Mouse (Mus musculus): ENCODE data around the gene Arhgap32. TPM values are rescaled to one million over a fixed set of nuclear protein-coding genes. Genes with fewer than 3 reads are reported as not detected.

Arhgap32 gene
- polyA plus RNA-seq, 1 experiment from 2014 or later = 4.3 TPM

DNA sequence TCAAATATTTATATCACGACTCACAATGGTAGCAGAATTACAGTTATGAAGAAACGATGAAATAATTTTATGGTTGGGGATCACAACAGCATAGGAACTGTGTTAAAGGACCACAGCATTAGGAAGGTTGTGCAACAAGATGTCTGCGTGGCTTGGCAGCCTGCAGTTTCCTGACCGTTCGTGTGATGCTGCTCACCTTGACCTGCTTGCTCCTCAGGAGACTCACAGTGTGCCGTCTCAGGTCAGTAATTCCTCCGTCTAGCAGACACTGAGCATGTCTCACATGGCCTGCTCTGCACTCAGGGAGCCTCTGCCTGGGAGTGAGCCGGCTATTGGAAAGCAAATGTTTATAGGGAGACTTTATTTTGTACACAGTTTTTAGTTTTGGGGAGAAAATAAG lies 54.8 kb downstream of the Arhgap32 start:
- no peak overlapping the region for H3K4me3 ChIP-seq
- no peaks in the 10 kb centered on the region for H3K27me3 ChIP-seq (ENCODE audit: insufficient read depth, poor library complexity, severe bottlenecking)
- no peaks in the 10 kb centered on the region for H3K36me3 ChIP-seq
- no peak for DNase-seq (ENCODE audit: low spot score)
- no peak overlapping the region for H3K27ac ChIP-seq
- no peaks in the 10 kb centered on the region for H3K9me3 ChIP-seq
- peaks cover 3% of the 10 kb centered on the region; the same call in 1 of the 2 replicates for H3K4me1 ChIP-seq
- 84% methylated on average over 8 of the region's 8 CpGs for WGBS

DNA sequence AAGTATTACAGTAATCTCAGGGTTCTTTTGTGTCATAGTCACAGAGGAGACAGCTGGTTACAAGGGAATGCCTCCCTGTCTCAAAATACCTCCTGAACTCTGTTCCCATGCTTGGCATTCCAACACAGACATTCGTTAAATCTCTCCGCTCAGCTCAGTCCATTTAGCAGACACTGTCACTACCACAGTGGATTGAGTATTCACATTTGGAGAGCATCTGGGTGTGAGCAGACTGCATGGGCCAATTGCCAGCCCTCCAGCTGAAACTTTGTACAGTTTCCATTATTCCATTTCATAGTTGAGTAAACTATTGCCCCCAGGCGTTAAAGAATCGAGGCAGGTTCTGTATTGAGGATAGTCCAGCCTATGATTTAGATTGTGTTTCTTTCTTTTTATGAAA lies 60.7 kb downstream of the Arhgap32 start:
- no peak for DNase-seq (ENCODE audit: low spot score)
- Histone ChIP-seq H3K4me3 (no peak overlapping the region), H3K27me3 (ENCODE audit: insufficient read depth, poor library complexity, severe bottlenecking) (no peaks in the 10 kb centered on the region), H3K27ac (no peak overlapping the region), H3K36me3 (no peaks in the 10 kb centered on the region), H3K9me3 (no peaks in the 10 kb centered on the region), H3K4me1 (peaks cover 3% of the 10 kb centered on the region; the same call in 1 of the 2 replicates)
- WGBS = 57% methylated on average over 4 of the region's 4 CpGs

DNA sequence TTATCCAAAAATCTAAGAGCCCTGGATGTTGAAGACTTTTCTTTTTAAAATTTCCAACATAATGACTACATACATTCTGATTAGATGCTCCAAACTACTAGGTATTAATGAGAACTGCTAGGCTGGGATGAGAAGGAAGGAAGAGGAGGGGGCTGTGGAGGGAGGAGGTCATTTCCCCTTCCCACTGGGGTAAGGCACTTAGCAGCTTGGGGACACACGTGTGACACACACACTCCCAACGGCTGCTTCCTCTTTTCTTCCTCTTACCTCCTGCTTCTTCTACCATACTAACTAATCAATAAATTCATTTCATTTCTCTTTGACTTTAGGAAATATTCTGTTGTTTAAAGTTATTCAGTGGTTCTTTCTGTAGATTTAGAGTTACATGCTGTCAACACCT lies 65.2 kb downstream of the Arhgap32 start:
- no peaks in the 10 kb centered on the region for H3K4me1 ChIP-seq

DNA sequence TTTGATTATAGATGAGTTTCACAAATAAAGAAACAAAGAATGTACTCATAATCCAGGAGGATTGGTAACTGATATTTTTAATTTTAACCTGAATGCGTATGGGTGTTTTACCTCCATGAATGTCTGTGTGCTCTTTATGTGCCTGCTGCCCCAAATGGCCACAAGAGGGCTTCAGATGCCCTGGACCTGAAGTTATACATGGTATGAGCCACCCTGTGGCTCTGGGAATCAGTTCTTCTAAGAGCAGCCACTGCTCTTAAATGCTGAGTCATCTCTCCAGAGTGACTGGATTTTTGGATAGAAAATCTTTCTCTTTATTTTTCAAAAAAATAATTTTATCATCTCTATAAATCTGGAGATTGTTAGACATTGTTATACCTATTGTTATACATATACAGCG lies 70.6 kb downstream of the Arhgap32 start:
- Histone ChIP-seq H3K27me3 (ENCODE audit: insufficient read depth, poor library complexity, severe bottlenecking) (no peaks in the 10 kb centered on the region), H3K9me3 (no peaks in the 10 kb centered on the region), H3K4me3 (no peak overlapping the region), H3K36me3 (peaks cover 27% of the 10 kb centered on the region), H3K4me1 (no peaks in the 10 kb centered on the region), H3K27ac (no peak overlapping the region)
- WGBS = 92% methylated on average over 2 of the region's 2 CpGs
- no peak for DNase-seq (ENCODE audit: low spot score)

More for the DNA sequence above, 65.2 kb downstream of the Arhgap32 start:
- WGBS = 50% methylated on average over 2 of the region's 2 CpGs
- no peaks in the 10 kb centered on the region for H3K9me3 ChIP-seq
- H3K27me3 ChIP-seq (ENCODE audit: insufficient read depth, poor library complexity, severe bottlenecking) = no peaks in the 10 kb centered on the region
- no peak overlapping the region for H3K4me3 ChIP-seq
- DNase-seq (ENCODE audit: low spot score) = no peak
- H3K36me3 ChIP-seq = peaks cover 24% of the 10 kb centered on the region
- H3K27ac ChIP-seq = no peak overlapping the region

DNA sequence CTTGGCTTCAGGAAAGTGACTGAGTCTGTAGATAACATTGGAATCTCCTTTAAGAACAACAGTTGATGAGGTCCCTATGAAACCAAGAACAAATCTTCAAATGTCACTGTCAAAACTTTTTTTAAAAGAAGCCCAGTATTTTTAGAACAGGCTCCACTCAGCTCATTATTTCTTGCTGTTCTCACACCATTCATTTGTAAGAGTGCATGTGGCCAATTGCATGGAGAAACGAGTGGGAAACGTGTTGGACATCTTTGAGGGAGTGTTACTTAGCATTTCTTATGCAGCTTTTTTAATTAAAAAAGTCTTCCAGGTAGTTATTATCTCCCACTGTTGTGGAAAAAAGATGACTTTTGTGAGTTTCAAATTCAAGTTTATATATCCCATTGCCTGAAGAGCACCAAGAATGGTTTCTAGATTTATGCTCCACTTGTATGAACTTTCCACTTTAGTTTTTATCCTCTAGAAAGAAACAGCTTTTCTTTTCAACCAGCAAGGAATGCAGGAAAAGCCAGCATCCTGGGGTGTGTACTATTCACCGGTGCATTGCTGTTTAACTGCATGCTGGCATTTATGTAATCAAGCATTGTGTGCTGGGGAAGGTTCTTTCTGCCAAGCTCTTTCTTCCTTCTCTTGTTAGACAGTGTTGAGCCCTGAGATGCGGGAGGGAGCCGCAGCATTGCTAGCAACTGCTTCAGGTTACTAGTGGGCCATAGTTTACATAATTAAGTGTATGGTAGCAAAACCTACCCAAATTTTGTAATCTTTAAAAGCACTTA lies 76.5 kb downstream of the Arhgap32 start:
- Histone ChIP-seq H3K9me3 (no peaks in the 10 kb centered on the region), H3K27ac (no peak overlapping the region), H3K4me1 (no peaks in the 10 kb centered on the region), H3K36me3 (peaks cover 8% of the 10 kb centered on the region; the same call in 1 of the 2 replicates), H3K27me3 (ENCODE audit: insufficient read depth, poor library complexity, severe bottlenecking) (no peaks in the 10 kb centered on the region), H3K4me3 (no peak overlapping the region)
- 79% methylated on average over 5 of the region's 5 CpGs for WGBS
- DNase-seq (ENCODE audit: low spot score) = no peak

DNA sequence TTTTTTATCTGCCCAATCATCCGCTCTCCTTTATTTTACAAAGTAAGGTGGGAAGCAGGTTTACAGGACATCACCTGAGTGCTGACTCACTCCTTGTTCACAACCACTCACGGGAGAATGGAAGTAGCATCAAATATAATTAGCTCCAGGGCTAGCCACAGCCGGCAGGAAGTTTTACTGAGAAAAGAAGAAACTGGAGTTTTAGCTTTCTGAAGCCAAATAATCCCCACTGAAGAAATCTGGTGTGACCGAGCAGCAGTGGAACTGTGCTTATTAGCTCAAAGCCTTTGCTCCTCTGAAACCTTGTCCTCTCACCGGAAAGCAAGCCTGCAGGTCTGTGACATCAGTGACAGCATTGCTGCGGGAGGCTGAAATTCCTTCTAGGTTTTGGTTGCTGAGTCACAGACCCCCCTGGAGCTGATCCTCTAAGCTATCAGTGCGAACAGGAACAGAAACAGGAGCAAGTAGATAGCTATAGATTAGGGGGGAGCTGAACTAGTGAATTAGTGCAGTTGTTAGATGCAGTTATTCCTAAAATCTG lies 88.6 kb downstream of the Arhgap32 start:
- Histone ChIP-seq H3K36me3 (peaks cover 4% of the 10 kb centered on the region; the same call in 1 of the 2 replicates), H3K4me1 (peaks cover 7% of the 10 kb centered on the region; the same call in 1 of the 2 replicates), H3K4me3 (no peak overlapping the region), H3K9me3 (no peaks in the 10 kb centered on the region), H3K27me3 (ENCODE audit: insufficient read depth, poor library complexity, severe bottlenecking) (no peaks in the 10 kb centered on the region), H3K27ac (no peak overlapping the region)
- no peak for DNase-seq (ENCODE audit: low spot score)
- WGBS = 43% methylated on average over 7 of the region's 7 CpGs

DNA sequence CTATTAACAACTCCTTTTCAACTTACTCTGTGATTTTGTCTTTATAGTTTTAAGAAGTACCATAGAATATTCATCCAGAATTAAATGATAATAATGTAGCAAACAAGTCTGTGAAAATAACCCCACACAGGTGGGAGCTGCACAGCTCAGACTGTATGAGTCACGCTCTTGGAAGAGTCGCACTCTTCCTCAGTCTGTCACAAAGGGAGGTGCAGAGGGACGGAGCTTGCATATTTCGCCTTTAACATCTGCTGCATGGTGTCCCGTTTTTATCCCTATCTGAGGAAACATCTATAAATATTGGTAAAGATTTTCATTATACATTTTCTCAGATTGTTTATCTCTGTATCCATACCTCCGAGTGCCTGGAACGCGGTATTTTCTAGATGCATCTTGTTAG lies 91.2 kb downstream of the Arhgap32 start:
- Histone ChIP-seq H3K4me3 (no peak overlapping the region), H3K9me3 (no peaks in the 10 kb centered on the region), H3K36me3 (no peaks in the 10 kb centered on the region), H3K4me1 (peaks cover 7% of the 10 kb centered on the region; the same call in 1 of the 2 replicates), H3K27ac (no peak overlapping the region), H3K27me3 (ENCODE audit: insufficient read depth, poor library complexity, severe bottlenecking) (no peaks in the 10 kb centered on the region)
- DNase-seq (ENCODE audit: low spot score) = no peak
- WGBS = 85% methylated on average over 8 of the region's 8 CpGs

DNA sequence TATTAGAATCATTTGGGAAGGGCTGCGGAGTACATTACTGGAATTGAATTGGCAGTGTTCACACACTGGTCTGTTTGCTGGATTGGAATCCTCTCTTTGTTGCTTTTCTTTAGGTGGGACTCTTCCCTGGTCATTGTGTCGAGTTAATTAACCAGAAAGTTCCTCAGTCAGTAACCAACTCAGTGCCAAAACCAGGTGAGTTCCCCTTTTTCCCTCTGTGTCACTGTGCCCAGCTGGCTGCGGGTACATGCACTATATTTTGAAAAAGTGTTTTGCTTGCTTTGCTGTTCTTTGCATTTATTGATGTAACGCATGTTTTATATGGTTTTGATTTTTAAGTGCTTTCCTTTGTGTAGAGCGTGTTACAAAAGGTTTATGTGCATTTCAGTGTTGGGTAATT lies 92.1 kb downstream of the Arhgap32 start:
- H3K27me3 ChIP-seq (ENCODE audit: insufficient read depth, poor library complexity, severe bottlenecking) = no peaks in the 10 kb centered on the region
- H3K9me3 ChIP-seq = no peaks in the 10 kb centered on the region
- 82% methylated on average over 5 of the region's 5 CpGs for WGBS
- DNase-seq (ENCODE audit: low spot score) = no peak
- peaks cover 7% of the 10 kb centered on the region; the same call in 1 of the 2 replicates for H3K4me1 ChIP-seq
- no peaks in the 10 kb centered on the region for H3K36me3 ChIP-seq
- H3K27ac ChIP-seq = no peak overlapping the region
- H3K4me3 ChIP-seq = no peak overlapping the region

DNA sequence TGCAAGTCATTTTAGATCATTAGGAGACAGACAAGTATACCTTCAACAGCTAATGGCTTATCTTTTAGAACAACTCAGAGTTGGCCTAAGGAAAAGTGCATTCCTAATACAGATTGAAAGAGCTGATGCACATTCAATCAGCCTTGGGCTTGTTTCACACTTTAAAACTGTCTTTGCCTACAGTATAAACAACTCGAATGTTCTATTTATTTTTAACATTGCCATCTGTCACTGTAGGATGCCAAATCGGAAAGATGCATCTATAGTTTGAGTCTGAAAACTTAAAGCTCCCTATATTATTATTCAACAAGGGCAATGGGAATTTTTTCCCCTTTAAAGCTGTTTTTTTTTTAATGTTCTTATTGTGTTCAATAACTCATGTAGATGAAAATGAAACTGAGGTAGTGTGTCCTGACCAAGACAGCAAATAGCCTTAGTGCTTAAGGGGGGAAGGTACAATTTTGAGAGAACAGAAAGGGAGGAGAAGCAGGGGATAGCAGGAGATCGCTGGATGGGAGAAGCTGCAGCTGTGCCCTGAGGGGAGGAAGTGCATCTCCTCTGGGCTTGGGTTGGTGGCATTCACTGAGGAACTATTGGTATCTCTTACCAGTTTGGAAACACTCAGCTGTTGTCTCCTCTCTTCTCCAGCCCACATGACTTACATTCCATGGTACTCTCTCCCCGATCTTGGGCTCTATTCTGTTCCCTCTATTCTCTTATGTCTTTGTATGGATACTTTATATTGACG lies 101.1 kb downstream of the Arhgap32 start:
- H3K4me1 ChIP-seq = 0 out of 2 replicates have a peak, but pooled peaks cover 4% of the 10 kb centered on the region
- no peak overlapping the region for H3K4me3 ChIP-seq
- H3K27me3 ChIP-seq (ENCODE audit: insufficient read depth, poor library complexity, severe bottlenecking) = no peaks in the 10 kb centered on the region
- DNase-seq (ENCODE audit: low spot score) = no peak
- WGBS = 64% methylated on average over 5 of the region's 5 CpGs
- H3K9me3 ChIP-seq = no peaks in the 10 kb centered on the region
- no peaks in the 10 kb centered on the region for H3K36me3 ChIP-seq
- no peak overlapping the region for H3K27ac ChIP-seq

DNA sequence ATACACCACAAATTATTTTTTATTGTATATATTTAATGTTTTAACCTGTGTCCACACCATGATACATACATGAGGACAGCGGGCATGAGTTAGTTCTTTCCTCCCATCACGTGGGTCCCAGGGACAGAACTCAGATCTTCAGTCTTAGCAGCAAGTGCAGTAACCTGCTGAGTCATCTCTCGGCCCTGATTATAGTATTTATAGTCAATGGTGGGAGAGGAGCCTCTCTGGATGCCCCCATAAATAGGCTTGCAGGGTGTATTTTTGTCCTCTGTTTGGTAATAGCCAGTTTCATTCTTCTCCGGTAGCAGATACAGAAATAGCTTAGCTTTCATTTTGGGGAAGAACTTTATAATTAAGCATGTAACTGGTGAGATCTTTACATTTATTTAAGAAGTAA lies 103.5 kb downstream of the Arhgap32 start:
- H3K4me1 ChIP-seq = peaks cover 27% of the 10 kb centered on the region
- H3K27me3 ChIP-seq (ENCODE audit: insufficient read depth, poor library complexity, severe bottlenecking) = no peaks in the 10 kb centered on the region
- no peak overlapping the region for H3K4me3 ChIP-seq
- H3K27ac ChIP-seq = no peak overlapping the region
- no peaks in the 10 kb centered on the region for H3K9me3 ChIP-seq
- no peak for DNase-seq (ENCODE audit: low spot score)
- H3K36me3 ChIP-seq = no peaks in the 10 kb centered on the region
- 57% methylated on average over 4 of the region's 4 CpGs for WGBS

DNA sequence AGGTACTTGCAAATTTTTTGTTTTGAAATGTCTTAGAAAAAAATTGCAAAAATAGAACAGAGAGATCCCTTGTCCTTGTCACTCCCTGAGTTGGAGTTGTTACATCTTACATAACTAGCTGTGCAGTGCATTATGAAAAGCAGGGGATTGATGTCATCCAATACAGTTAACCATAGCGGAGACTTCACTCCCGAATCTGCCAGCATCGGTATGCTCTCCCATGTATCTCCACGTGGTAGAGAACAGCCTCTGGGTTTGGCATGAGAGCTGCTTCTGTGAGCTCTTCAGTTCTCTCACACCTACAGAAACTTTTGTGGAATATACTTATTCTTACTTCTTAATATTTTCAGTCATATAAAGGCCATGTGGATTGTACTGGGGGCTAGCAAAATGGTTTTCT lies 106.2 kb downstream of the Arhgap32 start:
- Histone ChIP-seq H3K27me3 (ENCODE audit: insufficient read depth, poor library complexity, severe bottlenecking) (no peaks in the 10 kb centered on the region), H3K4me3 (no peak overlapping the region), H3K9me3 (no peaks in the 10 kb centered on the region), H3K27ac (no peak overlapping the region), H3K36me3 (no peaks in the 10 kb centered on the region), H3K4me1 (peaks cover 40% of the 10 kb centered on the region)
- DNase-seq (ENCODE audit: low spot score) = no peak
- 80% methylated on average over 4 of the region's 4 CpGs for WGBS

DNA sequence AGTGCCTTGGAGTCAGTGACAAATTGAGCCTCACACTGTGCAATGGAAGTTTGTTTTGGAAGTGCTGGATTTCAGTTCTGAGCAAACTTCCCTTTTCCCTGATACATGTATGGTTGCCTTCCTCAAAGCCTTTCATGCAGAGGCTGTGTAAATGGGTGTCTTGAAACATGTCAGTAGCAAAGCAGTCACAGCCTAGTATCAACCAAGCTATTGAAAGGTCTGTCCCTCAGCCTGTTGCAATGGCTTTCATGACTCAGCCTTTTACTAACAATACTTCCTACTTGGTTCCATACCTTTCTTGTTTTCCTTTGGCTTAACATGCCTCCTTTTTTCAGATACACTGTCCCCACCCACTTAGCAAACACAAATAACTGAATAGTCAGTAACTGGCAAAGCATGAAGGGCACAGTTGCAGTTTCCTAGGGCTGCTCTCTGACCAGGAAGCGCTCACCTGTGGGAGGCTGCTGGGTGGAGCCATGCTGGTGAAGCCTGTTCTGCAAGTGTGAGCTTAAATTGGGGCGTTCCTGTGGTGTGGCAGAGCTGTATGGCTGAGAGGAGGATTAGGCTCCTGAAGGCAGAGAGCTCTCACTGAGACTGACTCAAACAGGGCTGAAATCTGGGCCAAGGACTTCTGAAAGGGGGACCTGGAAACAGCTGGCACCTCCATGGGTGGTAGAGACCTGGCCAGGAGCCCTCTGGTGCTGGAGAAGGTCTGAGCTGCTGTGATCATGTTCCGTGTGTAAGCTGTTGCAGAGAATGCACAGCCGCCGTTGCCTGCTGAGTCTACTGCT lies 108.0 kb downstream of the Arhgap32 start:
- DNase-seq (ENCODE audit: low spot score) = no peak
- Histone ChIP-seq H3K4me1 (peaks cover 39% of the 10 kb centered on the region), H3K4me3 (0 out of 2 replicates have a peak overlapping the region, but pooled peaks have one; percentile 3), H3K36me3 (no peaks in the 10 kb centered on the region), H3K9me3 (no peaks in the 10 kb centered on the region), H3K27ac (peak overlapping the region; percentile 73), H3K27me3 (ENCODE audit: insufficient read depth, poor library complexity, severe bottlenecking) (no peaks in the 10 kb centered on the region)
- WGBS = 34% methylated on average over 5 of the region's 5 CpGs
